Mouse (Mus musculus) thymus, adult 2 months (tissue): ENCODE results near the gene Lhx3.

ENCODE experiments used
- CTCF ChIP-seq: fragments of 200-500 bp; IDR thresholded peaks from 2 replicates; pipeline ENCODE4 v1.5.1; 2012; ENCODE audit warnings: mild to moderate bottlenecking, control low read depth, low read length, moderate library complexity, borderline replicate concordance; ENCODE audit not compliant: control insufficient read depth, poor library complexity, insufficient read depth; ENCODE audit errors: extremely low read depth
- POLR2A ChIP-seq: fragments of 200-500 bp; IDR thresholded peaks from 2 replicates; pipeline ENCODE4 v1.6.1; 2012; ENCODE audit warnings: mild to moderate bottlenecking, low read length, control low read depth, moderate library complexity; ENCODE audit not compliant: control insufficient read depth, poor library complexity, insufficient read depth; ENCODE audit errors: extremely low read depth

DNA sequence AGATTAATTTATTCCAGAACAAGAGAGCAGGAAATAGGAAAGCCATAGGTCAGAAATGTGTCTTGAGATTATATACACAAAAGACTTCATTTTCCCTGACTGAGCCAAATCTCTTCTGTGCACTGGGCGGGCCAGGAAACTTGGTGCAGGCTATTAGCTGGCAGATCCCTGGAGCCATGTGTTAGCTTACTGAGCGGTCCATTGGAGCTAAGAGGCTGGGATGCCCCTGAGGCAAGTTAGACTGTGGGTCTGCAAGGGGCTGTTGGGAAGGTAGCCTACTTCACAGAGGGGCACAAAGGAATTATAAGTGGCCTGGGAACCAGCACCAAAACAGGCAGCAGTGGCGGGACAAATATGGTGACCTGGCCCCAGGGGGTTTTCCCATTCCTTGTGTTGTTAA lies 32.8 kb upstream of the Lhx3 start:
- TF ChIP-seq POLR2A (no peak), CTCF (no peak)
